Mouse (Mus musculus) left cerebral cortex, postnatal 14 days (tissue): ENCODE data around the gene Gm4884. TPM values are rescaled to one million over a fixed set of nuclear protein-coding genes. Genes with fewer than 3 reads are reported as not detected.
"Not testable (repeated sequence)": the region's sequence is repeated elsewhere in the genome, so short reads cannot be mapped to it uniquely, and the experiment has no call there.

Source experiments
- DNase-seq, 2 experiments: peaks; one replicate each; pipeline ENCODE4 v3.0.0; 2021 to 2022; ENCODE audit warnings: low spot score in 2 of 2, mixed read lengths in 1 of 2
- intact Hi-C: fragments of 180-260 bp; cut with DNase I; formaldehyde crosslinking; loops from one replicate; pipeline ENCODE4 v1.15.1; 2025
- long read RNA-seq, 2 experiments: library from polyadenylated mRNA; stranded (forward); transcript quantifications; one replicate each; pipeline ENCODE4 v2.0.0; 2021
- total RNA-seq, 2 experiments: library from RNA; stranded (reverse); gene quantifications; 2 replicates each; pipeline ENCODE4 v1.2.3; 2021

Gene Gm4884
- total RNA-seq: not detected
- long read RNA-seq, experiment 1: 0 reads
- long read RNA-seq, experiment 2: 0 reads

DNA sequence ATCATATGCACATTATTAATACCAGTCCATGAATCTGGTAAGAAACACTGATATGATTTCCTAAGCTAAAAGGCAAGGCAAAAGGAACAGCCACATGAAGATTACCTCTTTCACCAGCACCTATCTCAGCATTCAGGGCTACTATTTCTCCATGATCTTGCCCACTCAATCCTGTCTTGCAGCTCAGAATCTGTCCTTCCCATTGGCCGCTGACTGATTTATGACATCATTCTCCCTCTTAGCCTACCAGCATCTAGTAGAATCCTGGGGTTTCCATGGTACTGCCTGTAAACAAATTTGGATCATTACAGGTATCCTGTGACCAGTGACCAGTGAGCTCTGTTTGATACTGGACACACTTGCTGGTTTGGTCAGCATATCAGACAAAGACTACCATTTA lies at the start of gene Gm4884:
Gm4884 (plus strand) TSS at position 301 of the 400 bp plus-strand sequence.
- DNase-seq, intact Hi-C loops: not testable (repeated sequence)

DNA sequence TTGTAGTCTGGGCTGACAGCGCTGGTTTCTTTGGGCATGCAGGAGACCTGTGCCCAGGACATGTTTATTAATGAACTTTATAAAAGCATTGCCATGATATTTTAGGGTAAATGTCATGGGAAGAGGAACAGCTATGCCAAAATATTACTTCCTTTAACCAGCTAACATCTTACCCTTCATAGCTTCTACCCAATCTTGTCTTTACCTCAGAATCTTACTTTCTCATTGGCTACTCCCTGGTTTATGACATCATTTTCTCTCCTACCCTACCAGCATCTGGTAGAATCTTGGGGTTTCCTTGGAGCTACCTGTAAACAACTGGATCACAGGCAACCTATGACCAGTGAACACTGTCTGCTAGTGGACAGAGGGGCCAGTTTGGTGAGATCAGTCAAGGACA lies 45.3 kb upstream of the Gm4884 start, which contains the start of gene 4930433I11Rik:
4930433I11Rik (plus strand) TSS at position 301 of the 400 bp plus-strand sequence.
- intact Hi-C loops: no loop called here

DNA sequence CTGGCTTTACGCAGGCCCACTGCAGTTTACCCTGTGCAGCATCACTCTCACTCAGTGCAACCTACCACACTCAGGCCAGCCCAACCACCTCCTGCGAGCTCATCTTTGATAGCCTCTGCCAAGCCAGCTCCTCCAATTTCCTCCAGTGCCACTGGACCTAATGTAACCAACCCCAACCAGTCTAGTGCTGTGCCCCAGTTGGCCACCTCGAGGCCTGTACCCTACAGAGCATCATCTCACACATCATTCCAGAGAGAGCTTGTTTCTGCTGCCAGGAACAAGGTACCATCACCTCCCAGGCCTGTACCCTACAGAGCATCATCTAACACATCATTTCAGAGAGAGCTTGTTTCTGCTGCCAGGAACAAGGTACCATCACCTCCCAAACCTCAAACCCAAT lies 11.5 kb downstream of the Gm4884 start:
- DNase-seq, intact Hi-C loops: not testable (repeated sequence)

More for the DNA sequence above, 45.3 kb upstream of the Gm4884 start, which contains the start of gene 4930433I11Rik:
- no peak for DNase-seq

Other genes starting within 250 kb of the Gm4884 start
- gene Vstm2b, start 134.4 kb upstream of the Gm4884 start, total RNA-seq: 10 to 100 TPM; 66.0 to 67.4 TPM
- gene 4930433I11Rik, start 45.2 kb upstream of the Gm4884 start, total RNA-seq: not detected
- gene Gm5592, start 121.1 kb downstream of the Gm4884 start, total RNA-seq: not detected